Mouse (Mus musculus): ENCODE measurements at regions not wholly inside any gene's neighbourhood (a gene's known extent, or its start where the extent isn't known, plus 50 kb on each side); places are given as distances from the start of the nearest gene placed in this dataset.

- no peak overlapping the region for H3K4me2 ChIP-seq (replicated peaks; ENCODE audit: low read depth, low read length)
- H3K9me3 ChIP-seq (ENCODE audit: control insufficient read depth, low read length): no peaks in the 10 kb centered on the region
- no peak overlapping the region for H3K27ac ChIP-seq (ENCODE audit: low read depth, low read length)
- no peaks in the 10 kb centered on the region for H3K36me3 ChIP-seq (ENCODE audit: control insufficient read depth, insufficient read depth, low read length)
- H3K27me3 ChIP-seq (ENCODE audit: control insufficient read depth, insufficient read depth, low read length): no peaks in the 10 kb centered on the region
- WGBS: 84% methylated on average over 6 of the region's 6 CpGs
- H3K9ac ChIP-seq (ENCODE audit: low read depth, low read length): no peak overlapping the region
- H3K4me1 ChIP-seq (replicated peaks; ENCODE audit: control insufficient read depth, insufficient read depth, low read length): no peaks in the 10 kb centered on the region
- DNase-seq (ENCODE audit: low spot score): no peak
- no peak overlapping the region for H3K4me3 ChIP-seq (ENCODE audit: low read depth, low read length)
- ATAC-seq (ENCODE audit: low FRiP score): no peak
Measured at GRCm38 (mm10) chr2:124819846-124820245, 248.1 kb upstream of the Slc24a5 start.

- Histone ChIP-seq H3K4me1 (replicated peaks; ENCODE audit: control insufficient read depth, insufficient read depth, low read length) (no peaks in the 10 kb centered on the region), H3K27me3 (ENCODE audit: control insufficient read depth, insufficient read depth, low read length) (no peaks in the 10 kb centered on the region), H3K4me3 (ENCODE audit: low read depth, low read length) (no peak overlapping the region), H3K4me2 (replicated peaks; ENCODE audit: low read depth, low read length) (no peak overlapping the region), H3K9ac (ENCODE audit: low read depth, low read length) (no peak overlapping the region), H3K27ac (ENCODE audit: low read depth, low read length) (no peak overlapping the region), H3K9me3 (ENCODE audit: control insufficient read depth, low read length) (no peaks in the 10 kb centered on the region), H3K36me3 (ENCODE audit: control insufficient read depth, insufficient read depth, low read length) (no peaks in the 10 kb centered on the region)
- DNase-seq (ENCODE audit: low spot score): no peak
- no peak for ATAC-seq (ENCODE audit: low FRiP score)
- 89% methylated on average over 9 of the region's 9 CpGs for WGBS
Measured at GRCm38 (mm10) chr2:124820821-124821220, 247.1 kb upstream of the Slc24a5 start.

GRCm38 (mm10) chr2:124821366-124821765, 246.6 kb upstream of the Slc24a5 start:
- Histone ChIP-seq H3K9me3 (ENCODE audit: control insufficient read depth, low read length) (no peaks in the 10 kb centered on the region), H3K9ac (ENCODE audit: low read depth, low read length) (no peak overlapping the region), H3K36me3 (ENCODE audit: control insufficient read depth, insufficient read depth, low read length) (no peaks in the 10 kb centered on the region), H3K27ac (ENCODE audit: low read depth, low read length) (no peak overlapping the region), H3K4me1 (replicated peaks; ENCODE audit: control insufficient read depth, insufficient read depth, low read length) (no peaks in the 10 kb centered on the region), H3K4me2 (replicated peaks; ENCODE audit: low read depth, low read length) (no peak overlapping the region), H3K27me3 (ENCODE audit: control insufficient read depth, insufficient read depth, low read length) (no peaks in the 10 kb centered on the region), H3K4me3 (ENCODE audit: low read depth, low read length) (no peak overlapping the region)
- ATAC-seq (ENCODE audit: low FRiP score): no peak
- no peak for DNase-seq (ENCODE audit: low spot score)
- 86% methylated on average over 4 of the region's 4 CpGs for WGBS

GRCm38 (mm10) chr2:124848812-124849211, 219.1 kb upstream of the Slc24a5 start:
- H3K27ac ChIP-seq (ENCODE audit: low read depth, low read length): no peak overlapping the region
- WGBS: 92% methylated on average over 4 of the region's 4 CpGs
- H3K4me1 ChIP-seq (replicated peaks; ENCODE audit: control insufficient read depth, insufficient read depth, low read length): no peaks in the 10 kb centered on the region
- H3K36me3 ChIP-seq (ENCODE audit: control insufficient read depth, insufficient read depth, low read length): no peaks in the 10 kb centered on the region
- H3K27me3 ChIP-seq (ENCODE audit: control insufficient read depth, insufficient read depth, low read length): no peaks in the 10 kb centered on the region
- H3K4me3 ChIP-seq (ENCODE audit: low read depth, low read length): no peak overlapping the region
- no peak for DNase-seq (ENCODE audit: low spot score)
- no peak overlapping the region for H3K9ac ChIP-seq (ENCODE audit: low read depth, low read length)
- ATAC-seq (ENCODE audit: low FRiP score): no peak
- no peak overlapping the region for H3K4me2 ChIP-seq (replicated peaks; ENCODE audit: low read depth, low read length)
- H3K9me3 ChIP-seq (ENCODE audit: control insufficient read depth, low read length): no peaks in the 10 kb centered on the region

- H3K9ac ChIP-seq (ENCODE audit: low read depth, low read length): no peak overlapping the region
- no peak overlapping the region for H3K4me2 ChIP-seq (replicated peaks; ENCODE audit: low read depth, low read length)
- no peaks in the 10 kb centered on the region for H3K9me3 ChIP-seq (ENCODE audit: control insufficient read depth, low read length)
- DNase-seq (ENCODE audit: low spot score) (no peak), ATAC-seq (ENCODE audit: low FRiP score) (no peak)
- H3K27ac ChIP-seq (ENCODE audit: low read depth, low read length): no peak overlapping the region
- H3K4me3 ChIP-seq (ENCODE audit: low read depth, low read length): no peak overlapping the region
- 75% methylated on average over 3 of the region's 3 CpGs for WGBS
- no peaks in the 10 kb centered on the region for H3K27me3 ChIP-seq (ENCODE audit: control insufficient read depth, insufficient read depth, low read length)
- H3K36me3 ChIP-seq (ENCODE audit: control insufficient read depth, insufficient read depth, low read length): no peaks in the 10 kb centered on the region
- no peaks in the 10 kb centered on the region for H3K4me1 ChIP-seq (replicated peaks; ENCODE audit: control insufficient read depth, insufficient read depth, low read length)
Measured at GRCm38 (mm10) chr2:124858504-124858903, 209.4 kb upstream of the Slc24a5 start.

- Histone ChIP-seq H3K4me3 (ENCODE audit: low read depth, low read length) (no peak overlapping the region), H3K4me1 (replicated peaks; ENCODE audit: control insufficient read depth, insufficient read depth, low read length) (no peaks in the 10 kb centered on the region), H3K27ac (ENCODE audit: low read depth, low read length) (no peak overlapping the region), H3K27me3 (ENCODE audit: control insufficient read depth, insufficient read depth, low read length) (no peaks in the 10 kb centered on the region), H3K36me3 (ENCODE audit: control insufficient read depth, insufficient read depth, low read length) (no peaks in the 10 kb centered on the region), H3K9ac (ENCODE audit: low read depth, low read length) (no peak overlapping the region), H3K9me3 (ENCODE audit: control insufficient read depth, low read length) (no peaks in the 10 kb centered on the region), H3K4me2 (replicated peaks; ENCODE audit: low read depth, low read length) (no peak overlapping the region)
- WGBS: 57% methylated on average over 4 of the region's 4 CpGs
- ATAC-seq (ENCODE audit: low FRiP score) (no peak), DNase-seq (ENCODE audit: low spot score) (no peak)
Measured at GRCm38 (mm10) chr2:124888209-124888608, 179.7 kb upstream of the Slc24a5 start.

- no peaks in the 10 kb centered on the region for H3K36me3 ChIP-seq (ENCODE audit: control insufficient read depth, insufficient read depth, low read length)
- no peak overlapping the region for H3K27ac ChIP-seq (ENCODE audit: low read depth, low read length)
- DNase-seq (ENCODE audit: low spot score): no peak
- no peaks in the 10 kb centered on the region for H3K27me3 ChIP-seq (ENCODE audit: control insufficient read depth, insufficient read depth, low read length)
- no peak overlapping the region for H3K4me2 ChIP-seq (replicated peaks; ENCODE audit: low read depth, low read length)
- no peaks in the 10 kb centered on the region for H3K9me3 ChIP-seq (ENCODE audit: control insufficient read depth, low read length)
- no peak overlapping the region for H3K9ac ChIP-seq (ENCODE audit: low read depth, low read length)
- H3K4me1 ChIP-seq (replicated peaks; ENCODE audit: control insufficient read depth, insufficient read depth, low read length): no peaks in the 10 kb centered on the region
- ATAC-seq (ENCODE audit: low FRiP score): no peak
- H3K4me3 ChIP-seq (ENCODE audit: low read depth, low read length): no peak overlapping the region
- WGBS: 93% methylated on average over 4 of the region's 4 CpGs
Measured at GRCm38 (mm10) chr2:124895002-124895401, 172.9 kb upstream of the Slc24a5 start.

GRCm38 (mm10) chr2:124903556-124903955, 164.4 kb upstream of the Slc24a5 start:
- Histone ChIP-seq H3K27me3 (ENCODE audit: control insufficient read depth, insufficient read depth, low read length) (no peaks in the 10 kb centered on the region), H3K36me3 (ENCODE audit: control insufficient read depth, insufficient read depth, low read length) (no peaks in the 10 kb centered on the region), H3K9me3 (ENCODE audit: control insufficient read depth, low read length) (no peaks in the 10 kb centered on the region), H3K4me1 (replicated peaks; ENCODE audit: control insufficient read depth, insufficient read depth, low read length) (no peaks in the 10 kb centered on the region), H3K27ac (ENCODE audit: low read depth, low read length) (no peak overlapping the region), H3K4me2 (replicated peaks; ENCODE audit: low read depth, low read length) (no peak overlapping the region), H3K9ac (ENCODE audit: low read depth, low read length) (no peak overlapping the region), H3K4me3 (ENCODE audit: low read depth, low read length) (no peak overlapping the region)
- no peak for ATAC-seq (ENCODE audit: low FRiP score)
- no peak for DNase-seq (ENCODE audit: low spot score)
- 84% methylated on average over 4 of the region's 4 CpGs for WGBS

- WGBS: 81% methylated on average over 1 of the region's 1 CpGs
- no peaks in the 10 kb centered on the region for H3K9me3 ChIP-seq (ENCODE audit: control insufficient read depth, low read length)
- H3K27ac ChIP-seq (ENCODE audit: low read depth, low read length): no peak overlapping the region
- no peaks in the 10 kb centered on the region for H3K4me1 ChIP-seq (replicated peaks; ENCODE audit: control insufficient read depth, insufficient read depth, low read length)
- H3K4me3 ChIP-seq (ENCODE audit: low read depth, low read length): no peak overlapping the region
- ATAC-seq (ENCODE audit: low FRiP score) (no peak), DNase-seq (ENCODE audit: low spot score) (no peak)
- H3K9ac ChIP-seq (ENCODE audit: low read depth, low read length): no peak overlapping the region
- H3K36me3 ChIP-seq (ENCODE audit: control insufficient read depth, insufficient read depth, low read length): no peaks in the 10 kb centered on the region
- no peaks in the 10 kb centered on the region for H3K27me3 ChIP-seq (ENCODE audit: control insufficient read depth, insufficient read depth, low read length)
- H3K4me2 ChIP-seq (replicated peaks; ENCODE audit: low read depth, low read length): no peak overlapping the region
Measured at GRCm38 (mm10) chr2:124905076-124905475, 162.8 kb upstream of the Slc24a5 start.
